10 mouse cellular contexts compared by ENCODE assay signal in genomic region chr11:98588833-98589281, GRCm38 (mm10). TPM values are rescaled to one million over a fixed set of nuclear protein-coding genes. Genes with fewer than 3 reads are reported as not detected.
DNase-seq lines count a peak whose midpoint lies in the region; ATAC-seq and TF ChIP-seq lines count a peak whose summit lies in the region.
"Had no signal": no experiment of that assay in that cellular context is flagged by ENCODE, and none has a peak within 500 bp of the region (broad histone marks: within the 10 kb centered on the region; RNA-seq: fewer than 3 reads in every experiment).

No protein-coding gene starts in this region.

- no peaks in the 10 kb centered on the region for H3K27me3 ChIP-seq in midbrain, embryonic 14.5 days (ENCODE audit: control insufficient read depth, insufficient read depth, low read length)
- H3K27me3 ChIP-seq in midbrain, embryonic 13.5 days: no peaks in the 10 kb centered on the region
- no peaks in the 10 kb centered on the region for H3K27me3 ChIP-seq in small intestine, adult 2 months (ENCODE audit: control insufficient read depth, insufficient read depth, low read length)

- ATAC-seq in midbrain, embryonic 14.5 days (ENCODE audit: low FRiP score, low TSS enrichment): no peak
- ATAC-seq in midbrain, embryonic 13.5 days: no peak

- peaks cover 27% of the 10 kb centered on the region for H3K4me1 ChIP-seq in midbrain, embryonic 14.5 days (ENCODE audit: control insufficient read depth, insufficient read depth, low read length)
- peaks cover 35% of the 10 kb centered on the region for H3K4me1 ChIP-seq in midbrain, embryonic 13.5 days (replicated peaks)
- H3K4me1 ChIP-seq in small intestine, adult 2 months (ENCODE audit: control insufficient read depth, insufficient read depth, insufficient read length, low read length): peaks cover 15% of the 10 kb centered on the region; the same call in 1 of the 2 replicates

- intact Hi-C loops in heart, postnatal 10 days (cut with DNase I): no loop called here

- WGBS in midbrain, embryonic 14.5 days: 69% methylated on average over 6 of the region's 6 CpGs
- WGBS in midbrain, embryonic 13.5 days: 76% methylated on average over 6 of the region's 6 CpGs
- WGBS in small intestine, adult 2 months: 30% methylated on average over 6 of the region's 6 CpGs

- H3K4me3 ChIP-seq in midbrain, embryonic 14.5 days (replicated peaks; ENCODE audit: low read depth, low read length): no peak overlapping the region
- no peak overlapping the region for H3K4me3 ChIP-seq in midbrain, embryonic 13.5 days (replicated peaks)
- no peak overlapping the region for H3K4me3 ChIP-seq in small intestine, adult 2 months (ENCODE audit: low read depth, low read length)

- H3K9ac ChIP-seq in midbrain, embryonic 14.5 days (replicated peaks; ENCODE audit: low read length): no peak overlapping the region
- H3K9ac ChIP-seq in midbrain, embryonic 13.5 days (replicated peaks): no peak overlapping the region

- no peaks in the 10 kb centered on the region for H3K9me3 ChIP-seq in midbrain, embryonic 14.5 days (ENCODE audit: control insufficient read depth, low read length)
- H3K9me3 ChIP-seq in midbrain, embryonic 13.5 days: no peaks in the 10 kb centered on the region
- H3K9me3 ChIP-seq: midbrain, embryonic 12.5 days had no signal

- TF ChIP-seq POLR2A in small intestine, adult 2 months (IDR thresholded peaks at IDR 0.05; ENCODE audit: low read depth, low read length): no peak

- DNase-seq in adrenal gland, adult 2 months: peak; percentile 77
- no peak for DNase-seq in adrenal gland, postnatal 4 days (ENCODE audit: low spot score in 2 of 2)
- DNase-seq in midbrain, embryonic 14.5 days: peak; percentile 14
- DNase-seq in heart, postnatal 10 days: peak; percentile 71 to 75
- DNase-seq in layer of hippocampus, adult 9-10 months (ENCODE audit: low spot score): no peak
- no peak for DNase-seq in urinary bladder, adult 18-20 months (ENCODE audit: low spot score in 2 of 2)

- TF ChIP-seq CTCF in small intestine, adult 2 months (IDR thresholded peaks at IDR 0.05; ENCODE audit: extremely low read depth, insufficient read length, insufficient replicate concordance, low read depth, low read length): no peak

- H3K36me3 ChIP-seq in midbrain, embryonic 14.5 days (ENCODE audit: control insufficient read depth, insufficient read depth, low read length): no peaks in the 10 kb centered on the region
- no peaks in the 10 kb centered on the region; the same call in 1 of the 2 replicates for H3K36me3 ChIP-seq in midbrain, embryonic 13.5 days
- no peaks in the 10 kb centered on the region for H3K36me3 ChIP-seq in small intestine, adult 2 months (ENCODE audit: control insufficient read depth, insufficient read depth, low read length)

- H3K4me2 ChIP-seq in midbrain, embryonic 14.5 days (ENCODE audit: low read length): no peak overlapping the region
- H3K4me2 ChIP-seq in midbrain, embryonic 13.5 days (replicated peaks): no peak overlapping the region

- no peak overlapping the region for H3K27ac ChIP-seq in midbrain, embryonic 14.5 days (replicated peaks; ENCODE audit: low read depth, low read length)
- H3K27ac ChIP-seq in midbrain, embryonic 13.5 days: no peak overlapping the region
- H3K27ac ChIP-seq in small intestine, adult 2 months (ENCODE audit: insufficient read depth, low read depth, low read length): peak overlapping the region; percentile 90

RNA-seq across cellular contexts. Expression of gene Ormdl3, which starts 1.7 kb away (rescaled TPM):
- total RNA-seq in adrenal gland, adult 2 months (2021): 100 to 1,000 TPM in 1 of 2 experiments, 10 to 100 TPM in 1; 94.9 to 180 TPM
- polyA plus RNA-seq in adrenal gland, adult 2 months (2012; rRNA removed): 151 and 188 TPM in 2 replicates
- total RNA-seq in adrenal gland, postnatal 4 days (2021): 10 to 100 TPM; 74.7 to 84.1 TPM
- 17.1 and 53.4 TPM in 2 replicates for polyA plus RNA-seq in midbrain, embryonic 14.5 days (2014; fragmentation: Nextera tagmentation; extraction: Ambion mirVana)
- polyA plus RNA-seq in midbrain, embryonic 13.5 days (2015; fragmentation: Nextera tagmentation; extraction: Ambion mirVana): 87.0 and 97.3 TPM in 2 replicates
- total RNA-seq in heart, postnatal 10 days (2021): 10 to 100 TPM; 46.6 to 48.9 TPM
- polyA plus RNA-seq in small intestine, adult 2 months (2012; rRNA removed): 46.3 and 105 TPM in 2 replicates

RNA-seq across cellular contexts. Expression of gene Lrrc3c, which starts 9.2 kb away (rescaled TPM):
- not detected for total RNA-seq in adrenal gland, adult 2 months (2021)
- polyA plus RNA-seq in adrenal gland, adult 2 months (2012; rRNA removed): not detected in 2 replicates
- not detected for total RNA-seq in adrenal gland, postnatal 4 days (2021)
- polyA plus RNA-seq in midbrain, embryonic 14.5 days (2014; fragmentation: Nextera tagmentation; extraction: Ambion mirVana): not detected in 2 replicates
- not detected in 2 replicates for polyA plus RNA-seq in midbrain, embryonic 13.5 days (2015; fragmentation: Nextera tagmentation; extraction: Ambion mirVana)
- not detected for total RNA-seq in heart, postnatal 10 days (2021)
- not detected in 2 replicates for polyA plus RNA-seq in small intestine, adult 2 months (2012; rRNA removed)
- polyA plus RNA-seq: frontal cortex, adult 2 months; midbrain, embryonic 12.5 days had no signal

RNA-seq across cellular contexts. Expression of gene Gm12355, which starts 36.6 kb away (rescaled TPM):
- 10 to 100 TPM in 1 of 2 experiments, 1 to 10 TPM in 1; 6.3 to 15.3 TPM for total RNA-seq in adrenal gland, adult 2 months (2021)
- not detected in 2 replicates for polyA plus RNA-seq in adrenal gland, adult 2 months (2012; rRNA removed)
- total RNA-seq in adrenal gland, postnatal 4 days (2021): 10 to 100 TPM; 23.3 to 26.6 TPM
- polyA plus RNA-seq in midbrain, embryonic 14.5 days (2014; fragmentation: Nextera tagmentation; extraction: Ambion mirVana): 0.71 and 1.4 TPM in 2 replicates
- polyA plus RNA-seq in midbrain, embryonic 13.5 days (2015; fragmentation: Nextera tagmentation; extraction: Ambion mirVana): 0.90 and 1.5 TPM in 2 replicates
- total RNA-seq in heart, postnatal 10 days (2021): 10 to 100 TPM; 15.6 to 18.0 TPM
- polyA plus RNA-seq in small intestine, adult 2 months (2012; rRNA removed): not detected in 2 replicates

RNA-seq across cellular contexts. Expression of gene Gsdma3, which starts 37.3 kb away (rescaled TPM):
- 10 to 100 TPM in 1 of 2 experiments, 1 to 10 TPM in 1; 4.7 to 19.4 TPM for total RNA-seq in adrenal gland, adult 2 months (2021)
- polyA plus RNA-seq in adrenal gland, adult 2 months (2012; rRNA removed): not detected in 2 replicates
- total RNA-seq in adrenal gland, postnatal 4 days (2021): 10 to 100 TPM; 12.0 to 14.5 TPM
- polyA plus RNA-seq in midbrain, embryonic 14.5 days (2014; fragmentation: Nextera tagmentation; extraction: Ambion mirVana): not detected in 2 replicates
- not detected in 2 replicates for polyA plus RNA-seq in midbrain, embryonic 13.5 days (2015; fragmentation: Nextera tagmentation; extraction: Ambion mirVana)
- total RNA-seq in heart, postnatal 10 days (2021): 1 to 10 TPM; 4.0 to 5.3 TPM
- polyA plus RNA-seq in small intestine, adult 2 months (2012; rRNA removed): not detected in 2 replicates
- polyA plus RNA-seq: frontal cortex, adult 2 months; midbrain, embryonic 12.5 days had no signal

RNA-seq across cellular contexts. Expression of gene Zpbp2, which starts 38.0 kb away (rescaled TPM):
- under 1 TPM; 0.66 to 0.69 TPM for total RNA-seq in adrenal gland, adult 2 months (2021)
- polyA plus RNA-seq in adrenal gland, adult 2 months (2012; rRNA removed): 0.10 and 0.30 TPM in 2 replicates
- total RNA-seq in adrenal gland, postnatal 4 days (2021): under 1 TPM in 1 of 2 experiments, not detected in 1; 0.45 TPM
- not detected in 2 replicates for polyA plus RNA-seq in midbrain, embryonic 14.5 days (2014; fragmentation: Nextera tagmentation; extraction: Ambion mirVana)
- 0.12 TPM in 1 of 2 replicates, not detected in the other for polyA plus RNA-seq in midbrain, embryonic 13.5 days (2015; fragmentation: Nextera tagmentation; extraction: Ambion mirVana)
- total RNA-seq in heart, postnatal 10 days (2021): not detected
- not detected in 2 replicates for polyA plus RNA-seq in small intestine, adult 2 months (2012; rRNA removed)

Comparison
In these comparisons a context has a peak if more than half of its experiments do, and no peak if none do; other contexts are left out.
1. DNase-seq: peak in adrenal gland, adult 2 months (single experiment), midbrain, embryonic 14.5 days (single experiment) and heart, postnatal 10 days (2 of 2); none in adrenal gland, postnatal 4 days (0 of 2), layer of hippocampus, adult 9-10 months (single experiment) and urinary bladder, adult 18-20 months (0 of 2).